Mouse (Mus musculus): ENCODE results near the gene Fry. TPM values are rescaled to one million over a fixed set of nuclear protein-coding genes. Genes with fewer than 3 reads are reported as not detected.
A peak's percentile ranks its signal among the peaks of the same experiment; 100 is the strongest.

Fry gene
- total and polyA plus RNA-seq, 2 experiments from 2014 or later, result 62.6 to 129 TPM

DNA sequence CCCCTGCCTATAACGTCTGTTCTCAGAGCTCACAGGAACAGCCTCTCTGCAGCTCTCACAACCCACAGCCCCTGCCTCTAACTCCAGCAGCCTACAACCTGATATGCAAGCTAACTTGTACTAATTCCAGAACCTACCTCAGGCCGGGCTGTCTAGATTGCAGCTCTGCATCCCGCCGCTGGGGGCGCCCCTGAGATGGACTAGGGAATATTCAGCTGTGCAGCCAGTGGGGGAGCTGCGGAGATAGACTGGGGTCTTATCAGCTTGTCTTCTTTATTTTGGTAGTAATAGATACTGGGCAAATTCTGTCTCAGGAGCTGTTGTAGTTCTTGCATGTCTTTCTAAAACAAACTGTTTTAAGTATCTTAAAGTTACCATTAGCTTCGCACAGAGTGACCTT is 101.9 kb downstream of the Fry start:
- Histone ChIP-seq H3K27me3 (ENCODE audit: insufficient read depth, low read length) (no peaks in the 10 kb centered on the region), H3K4me2 (ENCODE audit: low read depth, low read length, poor library complexity, severe bottlenecking) (no peak overlapping the region), H3K9me3 (ENCODE audit: low read length) (no peaks in the 10 kb centered on the region), H3K4me3 (ENCODE audit: low read depth, low read length) (no peak overlapping the region), H3K4me1 (ENCODE audit: insufficient read depth, low read length) (no peaks in the 10 kb centered on the region), H3K27ac (ENCODE audit: low read depth, low read length) (no peak overlapping the region), H3K36me3 (ENCODE audit: insufficient read depth, low read length) (no peaks in the 10 kb centered on the region), H3K9ac (replicated peaks; ENCODE audit: low read length, poor library complexity, severe bottlenecking) (no peak overlapping the region)
- ATAC-seq (ENCODE audit: low FRiP score) (no peak), DNase-seq (ENCODE audit: low spot score) (peak; percentile 35)
- peak; percentile 75 for TF ChIP-seq CTCF (IDR thresholded peaks at IDR 0.05)
- 38% methylated on average over 7 of the region's 7 CpGs for WGBS

- Histone ChIP-seq H3K9me3 (ENCODE audit: low read length) (no peaks in the 10 kb centered on the region), H3K4me1 (ENCODE audit: insufficient read depth, low read length) (no peaks in the 10 kb centered on the region), H3K4me3 (ENCODE audit: low read depth, low read length) (no peak overlapping the region), H3K9ac (replicated peaks; ENCODE audit: low read length, poor library complexity, severe bottlenecking) (no peak overlapping the region), H3K4me2 (ENCODE audit: low read depth, low read length, poor library complexity, severe bottlenecking) (no peak overlapping the region), H3K27ac (ENCODE audit: low read depth, low read length) (no peak overlapping the region), H3K36me3 (ENCODE audit: insufficient read depth, low read length) (no peaks in the 10 kb centered on the region), H3K27me3 (ENCODE audit: insufficient read depth, low read length) (no peaks in the 10 kb centered on the region)
- DNase-seq (ENCODE audit: low spot score) (no peak), ATAC-seq (ENCODE audit: low FRiP score) (no peak)
- WGBS, result 90% methylated on average over 6 of the region's 6 CpGs
- TF ChIP-seq CTCF (IDR thresholded peaks at IDR 0.05), result no peak
Measured at GRCm38 (mm10) chr5:150221806-150222205, 103.4 kb downstream of the Fry start.

- H3K4me3 ChIP-seq (ENCODE audit: low read depth, low read length), result no peak overlapping the region
- H3K9me3 ChIP-seq (ENCODE audit: low read length), result no peaks in the 10 kb centered on the region
- 90% methylated on average over 10 of the region's 10 CpGs for WGBS
- no peak for TF ChIP-seq CTCF (IDR thresholded peaks at IDR 0.05)
- no peak for ATAC-seq (ENCODE audit: low FRiP score)
- H3K4me2 ChIP-seq (ENCODE audit: low read depth, low read length, poor library complexity, severe bottlenecking), result no peak overlapping the region
- H3K27ac ChIP-seq (ENCODE audit: low read depth, low read length), result no peak overlapping the region
- H3K36me3 ChIP-seq (ENCODE audit: insufficient read depth, low read length), result no peaks in the 10 kb centered on the region
- H3K9ac ChIP-seq (replicated peaks; ENCODE audit: low read length, poor library complexity, severe bottlenecking), result no peak overlapping the region
- H3K4me1 ChIP-seq (ENCODE audit: insufficient read depth, low read length), result no peaks in the 10 kb centered on the region
- no peak for DNase-seq (ENCODE audit: low spot score)
- H3K27me3 ChIP-seq (ENCODE audit: insufficient read depth, low read length), result no peaks in the 10 kb centered on the region
Measured at GRCm38 (mm10) chr5:150223546-150224239, 105.2 kb downstream of the Fry start.

DNA sequence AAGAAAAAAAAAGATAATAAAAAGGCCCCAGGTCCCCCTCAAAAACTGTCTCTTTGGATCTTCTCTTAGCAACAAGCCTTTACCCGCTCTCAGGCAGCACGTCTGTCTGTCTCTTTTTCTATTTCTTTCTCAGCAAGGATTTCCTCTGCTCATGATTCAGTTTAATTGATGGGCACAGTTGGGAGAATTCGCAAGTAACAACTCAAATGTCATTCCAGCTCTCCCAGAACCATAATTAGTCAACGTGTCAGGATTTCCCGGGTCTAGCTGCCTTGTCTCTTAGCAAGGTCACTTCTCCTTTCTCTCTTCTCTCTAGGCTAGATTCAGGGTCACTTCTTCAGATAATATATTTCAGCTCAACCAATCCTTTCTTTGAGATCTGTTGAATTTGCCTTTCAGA is 110.6 kb downstream of the Fry start:
- no peaks in the 10 kb centered on the region for H3K9me3 ChIP-seq (ENCODE audit: low read length)
- WGBS, result 70% methylated on average over 5 of the region's 5 CpGs
- DNase-seq (ENCODE audit: low spot score), result no peak
- no peak overlapping the region for H3K4me3 ChIP-seq (ENCODE audit: low read depth, low read length)
- no peak overlapping the region for H3K9ac ChIP-seq (replicated peaks; ENCODE audit: low read length, poor library complexity, severe bottlenecking)
- no peak for TF ChIP-seq CTCF (IDR thresholded peaks at IDR 0.05)
- no peaks in the 10 kb centered on the region for H3K4me1 ChIP-seq (ENCODE audit: insufficient read depth, low read length)
- ATAC-seq (ENCODE audit: low FRiP score), result no peak
- no peak overlapping the region for H3K27ac ChIP-seq (ENCODE audit: low read depth, low read length)
- H3K4me2 ChIP-seq (ENCODE audit: low read depth, low read length, poor library complexity, severe bottlenecking), result no peak overlapping the region
- no peaks in the 10 kb centered on the region for H3K36me3 ChIP-seq (ENCODE audit: insufficient read depth, low read length)
- no peaks in the 10 kb centered on the region for H3K27me3 ChIP-seq (ENCODE audit: insufficient read depth, low read length)

DNA sequence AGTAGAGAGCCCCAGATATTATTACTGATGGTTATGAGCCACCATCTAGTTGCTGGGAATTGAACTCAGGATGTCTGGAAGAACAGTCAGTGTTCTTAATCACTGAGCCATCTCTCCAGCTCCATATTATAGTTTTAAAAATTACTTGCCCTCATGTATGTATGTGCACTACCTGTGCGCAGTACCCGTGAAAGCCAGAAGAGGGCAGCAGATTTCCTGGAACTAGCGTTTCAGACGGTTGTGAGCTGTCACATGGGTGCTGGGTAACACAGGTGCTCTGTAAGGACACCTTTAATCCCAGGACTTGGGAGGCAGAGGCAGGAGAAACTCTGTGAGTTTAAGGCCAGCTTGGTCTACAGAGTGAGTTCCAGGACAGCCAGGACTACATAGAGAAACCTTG is 111.3 kb downstream of the Fry start:
- no peak overlapping the region for H3K4me3 ChIP-seq (ENCODE audit: low read depth, low read length)
- H3K36me3 ChIP-seq (ENCODE audit: insufficient read depth, low read length), result no peaks in the 10 kb centered on the region
- no peaks in the 10 kb centered on the region for H3K4me1 ChIP-seq (ENCODE audit: insufficient read depth, low read length)
- no peak overlapping the region for H3K4me2 ChIP-seq (ENCODE audit: low read depth, low read length, poor library complexity, severe bottlenecking)
- DNase-seq (ENCODE audit: low spot score) (no peak), ATAC-seq (ENCODE audit: low FRiP score) (no peak)
- no peaks in the 10 kb centered on the region for H3K27me3 ChIP-seq (ENCODE audit: insufficient read depth, low read length)
- TF ChIP-seq CTCF (IDR thresholded peaks at IDR 0.05), result peak; percentile 50
- no peak overlapping the region for H3K27ac ChIP-seq (ENCODE audit: low read depth, low read length)
- H3K9me3 ChIP-seq (ENCODE audit: low read length), result no peaks in the 10 kb centered on the region
- 96% methylated on average over 4 of the region's 4 CpGs for WGBS
- no peak overlapping the region for H3K9ac ChIP-seq (replicated peaks; ENCODE audit: low read length, poor library complexity, severe bottlenecking)

GRCm38 (mm10) chr5:150232159-150233150 is 114.0 kb downstream of the Fry start:
- no peaks in the 10 kb centered on the region for H3K27me3 ChIP-seq (ENCODE audit: insufficient read depth, low read length)
- H3K4me2 ChIP-seq (ENCODE audit: low read depth, low read length, poor library complexity, severe bottlenecking), result no peak overlapping the region
- 42% methylated on average over 15 of the region's 21 CpGs for WGBS
- ATAC-seq (ENCODE audit: low FRiP score) (peak; percentile 54; the same call in 1 of the 2 replicates), DNase-seq (ENCODE audit: low spot score) (peak; percentile 49)
- no peak for TF ChIP-seq CTCF (IDR thresholded peaks at IDR 0.05)
- H3K9ac ChIP-seq (replicated peaks; ENCODE audit: low read length, poor library complexity, severe bottlenecking), result no peak overlapping the region
- no peak overlapping the region for H3K27ac ChIP-seq (ENCODE audit: low read depth, low read length)
- H3K9me3 ChIP-seq (ENCODE audit: low read length), result no peaks in the 10 kb centered on the region
- no peaks in the 10 kb centered on the region for H3K4me1 ChIP-seq (ENCODE audit: insufficient read depth, low read length)
- no peak overlapping the region for H3K4me3 ChIP-seq (ENCODE audit: low read depth, low read length)
- H3K36me3 ChIP-seq (ENCODE audit: insufficient read depth, low read length), result no peaks in the 10 kb centered on the region

Measured in midbrain, postnatal 0 days (tissue).